Mouse (Mus musculus) G1E-ER4 (cell line): ENCODE data around the gene Gm11020. TPM values are rescaled to one million over a fixed set of nuclear protein-coding genes. Genes with fewer than 3 reads are reported as not detected.
"Not testable (repeated sequence)": the region's sequence is repeated elsewhere in the genome, so short reads cannot be mapped to it uniquely, and the experiment has no call there.

Experiments
- GATA1 ChIP-seq: IDR thresholded peaks from one replicate; pipeline ENCODE4 v1.8.0; 2012; ENCODE audit warnings: low read length, inconsistent platforms
- polyA plus RNA-seq: library from polyadenylated mRNA; stranded (reverse); fragments of >175 nt; gene quantifications from 2 replicates; pipeline ENCODE4 v1.2.3, GENCODE M21; 2012

The Gm11020 gene
- not detected in 2 replicates for polyA plus RNA-seq

DNA sequence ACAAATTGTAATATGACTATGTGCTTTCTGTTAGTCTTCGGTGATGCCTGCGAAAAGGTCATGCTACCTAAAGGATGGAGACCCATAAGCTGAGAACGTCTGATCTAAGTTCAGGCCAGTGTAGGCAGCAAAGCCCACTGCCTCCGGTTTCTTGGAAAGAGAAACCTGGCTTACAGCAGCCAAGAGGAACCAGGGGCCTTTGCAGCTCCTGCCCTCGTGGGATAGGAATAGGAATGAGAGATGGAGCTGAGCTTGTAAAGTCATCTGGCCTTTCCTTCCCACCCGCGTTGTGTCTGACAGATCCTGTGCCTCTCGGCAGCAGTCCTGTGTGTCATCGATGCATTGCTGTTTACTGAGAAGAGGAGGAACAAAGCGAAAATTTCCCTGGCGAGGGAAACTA lies at the start of gene Gm11020:
Gm11020 (plus strand) TSS at position 301 of the 400 bp plus-strand sequence.
- TF ChIP-seq GATA1: not testable (repeated sequence)

DNA sequence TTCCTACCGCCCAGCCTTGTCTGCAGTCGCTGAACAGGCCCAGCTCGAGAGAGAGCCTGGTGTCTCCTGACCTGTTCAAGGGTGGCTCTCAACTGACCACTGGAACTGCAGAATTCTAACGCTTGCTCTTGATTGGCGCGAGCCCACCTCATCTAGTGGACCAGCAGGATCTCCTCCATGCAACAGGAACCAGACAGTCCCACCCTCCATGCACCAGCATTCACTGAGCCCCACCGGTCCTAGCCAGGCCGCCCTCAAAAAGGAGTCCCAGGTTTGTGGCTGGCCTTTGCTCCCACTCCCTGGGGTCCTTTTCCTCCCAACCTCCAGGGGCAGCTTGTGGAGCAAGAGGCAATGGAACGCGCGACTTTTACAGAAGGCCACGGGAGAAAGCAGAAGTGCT lies 28.3 kb upstream of the Gm11020 start, which contains the start of gene Cmtm2a:
Cmtm2a (minus strand) TSS at position 101 of the 400 bp plus-strand sequence.
- TF ChIP-seq GATA1: not testable (repeated sequence)

DNA sequence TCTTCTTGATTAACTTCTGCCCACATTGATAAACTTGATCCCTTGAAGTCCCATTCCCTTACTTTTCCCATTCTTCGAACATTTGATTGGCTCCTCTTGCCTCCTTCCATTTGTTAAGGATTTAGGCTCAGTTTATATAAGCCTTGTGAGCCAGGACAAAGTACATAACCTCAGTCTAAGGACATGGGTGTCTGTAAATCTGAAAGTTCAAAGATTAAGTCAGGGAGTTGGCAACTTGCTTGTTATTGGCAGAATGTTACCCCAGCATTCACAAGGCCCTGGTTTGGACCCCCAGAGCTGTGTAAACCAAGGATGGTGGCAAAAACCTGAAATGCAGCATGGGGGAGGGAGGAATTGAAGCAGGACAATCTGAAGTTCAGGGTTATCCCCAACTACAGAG lies 27.0 kb upstream of the Gm11020 start:
- TF ChIP-seq GATA1: no peak

DNA sequence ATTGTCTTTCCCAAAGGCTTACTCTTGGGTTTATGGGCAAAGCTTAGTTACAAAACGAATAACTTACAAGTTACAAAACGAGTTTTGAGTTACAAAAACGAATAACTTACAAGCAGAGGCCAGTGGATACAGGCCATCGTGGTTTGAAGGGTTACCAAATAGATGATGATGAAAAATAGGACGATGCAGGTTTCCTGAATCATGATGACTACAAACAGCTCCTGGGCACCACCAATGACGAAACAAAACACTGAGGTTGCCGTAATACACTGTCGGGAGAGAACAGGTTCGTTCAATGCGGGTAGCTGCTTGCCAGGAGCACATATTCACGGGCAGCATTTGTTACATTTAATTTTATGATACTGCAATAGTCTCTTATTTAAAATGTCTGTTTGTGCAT lies 16.4 kb upstream of the Gm11020 start:
- TF ChIP-seq GATA1: no peak

DNA sequence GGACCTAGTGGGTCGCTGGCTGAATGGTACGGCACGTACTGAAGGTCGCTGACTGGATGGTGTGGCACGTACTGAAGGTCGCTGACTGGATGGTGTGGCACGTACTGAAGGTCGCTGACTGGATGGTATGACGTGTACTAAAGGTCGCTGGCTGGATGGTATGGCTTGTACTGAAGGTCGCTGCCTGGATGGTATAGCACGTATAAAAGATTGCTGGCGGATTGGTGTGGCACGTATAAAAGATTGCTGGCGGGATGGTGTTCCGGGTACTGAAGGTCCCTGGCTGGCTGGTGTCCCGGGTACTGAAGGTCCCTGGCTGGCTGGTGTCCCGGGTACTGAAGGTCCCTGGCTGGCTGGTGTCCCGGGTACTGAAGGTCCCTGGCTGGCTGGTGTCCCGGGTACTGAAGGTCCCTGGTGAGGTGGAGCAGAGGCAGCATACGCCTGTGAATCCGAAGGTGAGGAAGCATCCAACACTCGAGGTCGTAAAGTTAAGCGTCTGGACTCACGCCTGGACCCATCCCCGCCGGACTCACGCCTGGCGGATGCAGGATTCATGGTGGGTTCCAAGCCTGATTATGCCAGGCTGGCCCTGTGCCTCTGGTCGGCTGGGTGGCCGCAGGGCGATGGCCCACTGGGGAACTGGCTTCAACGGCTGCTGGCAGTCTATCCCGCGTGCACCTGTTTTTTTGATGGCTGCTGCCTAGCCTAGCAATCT lies 11.8 kb upstream of the Gm11020 start, which contains the start of the genes Gm45711 and Cmtm1:
Gm45711 (minus strand) TSS at position 641 of the 715 bp plus-strand sequence.
Cmtm1 (minus strand) TSS at position 705 of the 715 bp plus-strand sequence.
- TF ChIP-seq GATA1: not testable (repeated sequence)

DNA sequence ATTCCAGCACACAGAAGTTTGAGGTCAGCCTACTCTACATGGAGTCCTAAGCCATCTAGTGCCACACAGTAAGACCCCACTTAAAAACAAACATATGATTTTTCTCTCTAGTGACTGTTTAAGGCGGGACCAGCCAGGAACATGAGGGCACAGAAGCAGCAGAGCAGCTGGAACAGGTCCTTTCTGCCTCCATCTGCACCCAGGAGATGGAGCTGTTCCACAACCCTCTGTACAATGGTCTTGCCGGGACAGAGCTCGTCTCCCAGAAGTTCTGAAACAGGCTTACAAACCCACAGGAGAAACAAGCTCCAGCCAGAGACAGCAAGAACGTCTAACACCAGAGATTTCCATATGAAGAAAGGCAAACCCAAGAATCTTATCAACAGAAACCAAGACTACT lies 8.1 kb upstream of the Gm11020 start:
- TF ChIP-seq GATA1: no peak

DNA sequence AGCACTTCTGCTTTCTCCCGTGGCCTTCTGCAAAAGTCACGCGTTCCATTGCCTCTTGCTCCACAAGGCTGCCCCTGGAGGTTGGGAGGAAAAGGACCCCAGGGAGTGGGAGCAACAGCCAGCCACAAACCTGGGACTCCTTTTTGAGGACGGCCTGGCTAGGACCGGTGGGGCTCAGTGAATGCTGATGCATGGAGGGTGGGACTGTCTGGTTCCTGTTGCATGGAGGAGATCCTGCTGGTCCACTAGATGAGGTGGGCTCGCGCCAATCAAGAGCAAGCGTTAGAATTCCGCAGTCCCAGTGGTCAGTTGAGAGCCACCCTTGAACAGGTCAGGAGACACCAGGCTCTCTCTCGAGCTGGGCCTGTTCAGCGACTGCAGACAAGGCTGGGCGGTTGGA lies 563 bp downstream of the Gm11020 start, which contains the start of gene Cmtm2b:
Cmtm2b (plus strand) TSS at position 301 of the 400 bp plus-strand sequence.
- not testable (repeated sequence) for TF ChIP-seq GATA1

DNA sequence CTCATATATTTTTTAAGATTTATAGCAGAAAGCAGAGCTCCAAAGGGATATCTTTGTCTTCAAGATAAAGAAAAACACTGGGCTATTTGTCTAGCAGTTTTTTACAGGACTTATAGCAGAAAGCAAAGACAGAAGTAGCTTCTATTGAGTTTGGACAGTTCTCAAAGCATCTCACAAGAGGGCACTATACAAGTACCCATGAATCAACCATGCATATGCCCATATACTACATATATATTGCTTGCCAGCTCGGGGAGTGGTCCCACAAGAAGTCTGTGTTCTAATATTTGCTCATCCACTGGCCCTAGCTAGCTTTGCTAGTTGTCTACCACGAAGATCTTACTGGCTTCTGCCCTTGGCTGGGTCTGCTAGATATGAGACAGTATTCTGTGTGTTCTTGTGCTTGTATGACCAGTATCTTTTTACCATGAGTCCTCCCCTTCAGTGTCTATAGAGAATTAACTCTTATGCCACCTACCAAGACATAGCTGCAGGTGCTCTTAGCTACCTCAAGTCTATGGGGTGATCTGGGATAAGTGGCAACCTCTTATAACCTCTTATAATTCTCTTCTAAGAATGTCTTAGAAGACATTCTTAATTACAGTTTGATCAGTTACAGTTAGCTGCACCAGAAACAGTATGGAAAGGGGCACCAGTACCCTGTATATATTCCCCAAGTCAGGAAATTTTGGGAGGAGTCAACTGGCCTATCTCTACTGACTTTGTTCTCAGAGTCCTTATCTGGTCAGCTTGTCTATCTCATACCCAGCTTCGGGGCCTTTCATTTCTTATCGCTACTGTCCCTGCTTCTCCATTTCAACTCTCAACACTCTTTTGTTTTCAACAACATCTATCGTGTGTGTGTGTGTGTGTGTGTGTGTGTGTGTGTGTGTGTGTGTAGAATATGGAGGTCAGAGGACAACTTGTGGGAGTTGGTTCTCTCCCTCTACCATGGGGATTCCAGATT lies 11.6 kb downstream of the Gm11020 start:
- TF ChIP-seq GATA1: no peak

DNA sequence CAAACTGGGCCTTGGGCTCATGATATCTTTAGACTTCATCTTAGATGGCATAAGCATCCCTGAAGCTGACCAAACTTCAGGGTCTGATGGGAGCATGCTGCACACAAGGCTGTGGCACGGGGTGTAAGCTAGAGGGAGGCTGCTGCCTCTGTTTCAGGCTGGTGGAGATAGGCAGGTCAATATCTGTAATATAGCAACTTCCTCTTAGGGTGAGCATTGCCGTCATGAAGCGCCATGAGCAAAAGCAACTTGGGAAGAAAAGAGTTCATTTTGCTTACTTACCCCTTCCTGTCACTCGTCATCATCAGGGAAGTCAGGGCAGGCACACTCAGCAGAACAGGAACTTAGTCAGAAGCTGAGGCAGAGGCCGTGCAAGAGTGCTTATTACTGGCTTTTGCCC lies 12.4 kb downstream of the Gm11020 start:
- TF ChIP-seq GATA1: no peak

DNA sequence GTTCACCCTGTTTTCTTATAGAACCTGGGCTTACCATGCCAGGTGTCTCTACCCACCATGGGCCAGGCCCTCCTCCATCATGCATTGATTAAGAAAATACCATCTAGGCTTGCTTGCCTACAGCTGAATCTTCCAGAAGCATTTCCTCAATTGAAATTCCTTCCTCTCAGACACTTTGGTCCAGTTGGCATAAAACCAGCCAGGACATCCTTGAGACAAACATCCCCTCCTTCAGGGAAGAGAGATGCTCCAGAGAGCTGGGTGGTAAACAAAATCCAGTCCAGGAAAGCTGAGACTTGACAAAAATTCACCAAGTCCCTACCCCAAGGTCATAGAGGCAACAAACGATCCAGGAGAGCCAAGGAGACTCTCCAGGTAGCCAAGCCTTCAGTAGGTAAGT lies 12.8 kb downstream of the Gm11020 start:
- no peak for TF ChIP-seq GATA1

DNA sequence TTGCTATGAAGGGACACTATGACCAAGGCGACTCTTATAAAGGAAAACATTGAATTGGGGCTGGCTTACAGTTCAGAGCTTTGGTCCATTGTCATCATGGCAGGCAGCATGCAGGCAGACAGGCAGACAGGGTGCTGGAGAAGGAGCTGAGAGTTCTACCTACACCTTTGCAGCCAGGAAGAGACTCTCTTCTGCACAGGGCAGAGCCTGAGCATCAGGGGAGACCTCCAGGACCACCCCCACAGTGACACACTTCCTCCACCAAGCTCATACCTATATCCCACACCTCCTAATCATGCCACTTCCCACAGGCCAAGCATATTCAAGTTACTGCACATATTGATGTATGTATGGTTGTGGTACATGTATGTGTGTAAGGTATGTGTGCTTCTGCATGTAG lies 15.4 kb downstream of the Gm11020 start:
- no peak for TF ChIP-seq GATA1

DNA sequence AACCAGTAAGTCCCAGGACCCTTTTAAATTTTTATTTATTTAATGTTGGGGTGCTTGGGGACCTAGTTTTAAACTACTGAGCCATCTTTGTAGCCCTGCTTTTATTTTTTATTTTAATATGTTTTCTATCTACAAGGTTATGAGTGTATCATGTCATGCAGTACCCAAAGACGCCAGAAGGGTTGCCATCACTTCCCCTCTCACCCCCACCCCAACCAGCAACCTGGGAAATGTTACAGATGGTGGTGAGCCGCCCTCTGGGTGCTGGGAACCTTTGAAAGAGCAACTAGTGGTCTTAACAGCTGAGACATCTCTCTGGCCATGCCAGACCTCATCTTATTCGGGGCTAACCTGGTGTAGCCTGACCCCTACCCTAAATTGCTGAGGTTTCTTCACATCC lies 16.5 kb downstream of the Gm11020 start:
- TF ChIP-seq GATA1: no peak

DNA sequence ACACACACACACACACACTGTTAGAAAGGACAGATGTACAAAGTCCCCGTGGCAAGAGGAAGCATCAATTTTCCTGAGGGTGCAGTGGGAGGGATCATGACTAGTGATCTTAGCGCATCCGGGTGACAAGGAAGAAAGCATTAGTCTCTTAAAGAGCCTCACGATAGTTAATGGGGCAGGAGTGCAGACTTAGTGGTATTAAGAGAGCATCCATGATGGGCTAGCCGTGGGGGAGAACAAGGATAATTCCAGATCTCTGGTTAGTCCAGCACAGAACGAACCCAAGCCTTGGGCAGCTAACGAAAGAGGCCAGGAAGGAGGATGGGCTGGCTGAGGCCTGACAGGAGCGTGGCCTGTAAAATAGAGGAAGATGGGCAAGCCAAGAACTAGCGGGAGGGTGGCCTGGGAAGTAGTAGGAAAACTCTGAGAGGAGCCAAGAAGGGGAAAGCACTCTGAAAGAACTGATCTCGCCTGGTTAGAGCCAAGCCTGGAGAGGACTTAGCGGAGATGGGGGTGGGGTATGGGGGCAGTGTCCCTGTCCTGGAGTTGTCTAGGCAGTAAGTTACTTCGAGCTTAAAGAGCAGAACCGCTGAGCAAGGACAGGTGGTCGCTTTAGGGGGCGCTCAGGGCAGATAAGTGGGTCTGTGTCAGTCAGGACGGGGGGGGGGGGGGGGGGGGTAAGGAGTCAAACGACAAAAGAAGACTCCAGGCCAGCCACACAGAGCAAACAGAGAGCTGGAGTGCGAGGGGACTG lies 18.0 kb downstream of the Gm11020 start, which contains the start of gene Cmtm3:
Cmtm3 (plus strand) TSS at position 182 of the 754 bp plus-strand sequence.
- TF ChIP-seq GATA1: no peak

DNA sequence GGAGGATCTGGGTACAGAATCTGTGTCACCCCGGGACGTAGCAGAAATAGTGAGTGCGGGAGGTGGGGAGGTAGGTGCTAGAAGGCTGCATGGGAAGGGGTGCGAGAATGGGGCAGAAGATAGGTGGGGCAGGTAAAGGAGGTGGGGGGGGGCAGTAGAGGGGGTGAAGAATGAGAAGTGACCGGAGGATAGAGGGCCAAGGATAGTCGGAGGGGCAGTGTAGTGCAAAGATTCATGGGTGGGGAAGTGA lies 18.5 kb downstream of the Gm11020 start:
- no peak for TF ChIP-seq GATA1
